Mouse (Mus musculus): ENCODE results near the gene Gm49395. TPM values are rescaled to one million over a fixed set of nuclear protein-coding genes. Genes with fewer than 3 reads are reported as not detected.
A peak's percentile ranks its signal among the peaks of the same experiment; 100 is the strongest.

Gene Gm49395
- total RNA-seq, 2 experiments from 2014 or later: 3.0 to 4.6 TPM

- intact Hi-C loops (cut with DNase I; ENCODE audit: low total_unique reads): no loop called here
- DNase-seq: no peak
Observed at GRCm38 (mm10) chr13:115100381-115101177, 1.1 kb downstream of the Gm49395 start.

DNA sequence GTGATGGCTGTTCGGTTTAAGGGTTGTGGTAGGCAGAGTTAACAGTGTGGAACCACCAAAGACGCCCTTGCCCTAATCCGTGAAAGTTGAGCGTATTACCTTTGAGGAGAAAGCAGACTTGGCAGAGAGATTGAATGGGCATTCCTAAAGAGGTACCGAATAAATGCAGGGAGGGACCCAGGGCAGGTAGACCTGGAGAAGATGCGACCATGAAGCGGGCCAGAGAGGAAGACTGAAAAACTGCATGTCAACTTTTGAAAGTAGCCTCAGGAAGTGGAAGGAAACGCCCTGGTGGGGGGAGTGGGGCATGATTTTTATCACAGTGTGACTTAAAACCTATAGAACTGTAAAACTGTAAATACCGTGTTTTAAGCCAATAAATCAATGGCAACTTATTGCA is 2.3 kb downstream of the Gm49395 start:
- no peak for DNase-seq
- intact Hi-C loops (cut with DNase I; ENCODE audit: low total_unique reads): no loop called here

DNA sequence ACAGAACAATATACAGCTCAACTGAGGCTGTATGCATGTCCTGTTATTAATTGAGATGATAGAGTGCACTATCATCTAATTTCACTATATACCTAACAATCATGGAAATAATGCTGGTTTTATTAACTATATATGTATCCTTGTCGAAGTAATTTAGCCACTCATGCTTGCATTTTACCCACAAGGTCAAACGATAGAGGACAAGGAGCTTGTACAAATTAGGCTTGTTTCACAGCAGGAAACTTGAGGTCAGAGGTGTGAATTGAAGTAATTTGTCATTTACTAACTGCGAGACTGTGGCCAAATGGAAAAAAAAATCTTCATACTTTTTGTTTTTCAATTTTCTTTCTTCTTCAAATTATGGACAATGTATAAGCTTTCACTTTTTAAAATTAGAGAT is 3.5 kb downstream of the Gm49395 start:
- intact Hi-C loops (cut with DNase I; ENCODE audit: low total_unique reads): no loop called here
- DNase-seq: no peak

GRCm38 (mm10) chr13:115096965-115097364 is 4.8 kb downstream of the Gm49395 start:
- DNase-seq: no peak
- intact Hi-C loops (cut with DNase I; ENCODE audit: low total_unique reads): no loop called here

DNA sequence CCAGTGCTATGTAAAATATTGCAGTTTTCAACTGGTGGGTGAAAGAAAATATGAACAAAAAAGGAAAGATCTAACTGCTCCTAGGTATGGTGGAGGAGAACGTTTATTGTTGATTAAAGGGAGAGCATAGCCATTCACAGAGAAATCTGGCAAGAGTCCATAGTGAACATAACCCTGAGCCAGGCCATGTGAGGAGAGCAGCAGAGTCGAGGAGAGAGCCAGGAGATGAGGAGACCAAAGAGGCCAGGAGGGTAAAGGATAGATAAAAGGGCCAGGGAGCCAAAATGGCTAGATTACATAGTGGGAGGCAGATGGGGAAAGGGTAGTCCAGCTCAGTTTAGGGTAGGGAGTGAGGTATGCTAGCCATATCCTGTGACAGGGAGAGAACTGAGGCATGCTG is 5.5 kb downstream of the Gm49395 start:
- intact Hi-C loops (cut with DNase I; ENCODE audit: low total_unique reads): no loop called here
- DNase-seq: no peak

DNA sequence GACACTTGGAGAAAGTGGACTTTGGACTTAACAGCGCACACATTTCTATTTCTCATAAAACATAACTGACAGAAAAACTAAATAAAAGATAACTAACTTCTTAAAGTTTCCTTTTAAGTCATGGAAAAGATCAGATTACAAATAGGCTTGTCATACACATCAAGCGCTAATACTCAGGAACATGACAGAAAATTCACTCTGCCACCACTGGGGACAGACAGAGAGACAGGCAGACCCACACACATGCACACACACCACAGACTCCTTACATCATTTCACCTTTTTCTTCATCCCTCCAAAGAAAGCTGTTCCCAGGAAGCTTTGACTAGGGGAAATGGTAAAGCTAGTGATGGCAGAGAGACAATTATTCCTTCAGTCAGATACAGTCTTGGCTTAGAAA is 6.3 kb downstream of the Gm49395 start:
- intact Hi-C loops (cut with DNase I; ENCODE audit: low total_unique reads): no loop called here
- no peak for DNase-seq

- intact Hi-C loops (cut with DNase I; ENCODE audit: low total_unique reads): no loop called here
- DNase-seq: no peak
Observed at GRCm38 (mm10) chr13:115091511-115091910, 10.2 kb downstream of the Gm49395 start.

- no peak for DNase-seq
- intact Hi-C loops (cut with DNase I; ENCODE audit: low total_unique reads): no loop called here
Observed at GRCm38 (mm10) chr13:115090977-115091445, 10.7 kb downstream of the Gm49395 start.

DNA sequence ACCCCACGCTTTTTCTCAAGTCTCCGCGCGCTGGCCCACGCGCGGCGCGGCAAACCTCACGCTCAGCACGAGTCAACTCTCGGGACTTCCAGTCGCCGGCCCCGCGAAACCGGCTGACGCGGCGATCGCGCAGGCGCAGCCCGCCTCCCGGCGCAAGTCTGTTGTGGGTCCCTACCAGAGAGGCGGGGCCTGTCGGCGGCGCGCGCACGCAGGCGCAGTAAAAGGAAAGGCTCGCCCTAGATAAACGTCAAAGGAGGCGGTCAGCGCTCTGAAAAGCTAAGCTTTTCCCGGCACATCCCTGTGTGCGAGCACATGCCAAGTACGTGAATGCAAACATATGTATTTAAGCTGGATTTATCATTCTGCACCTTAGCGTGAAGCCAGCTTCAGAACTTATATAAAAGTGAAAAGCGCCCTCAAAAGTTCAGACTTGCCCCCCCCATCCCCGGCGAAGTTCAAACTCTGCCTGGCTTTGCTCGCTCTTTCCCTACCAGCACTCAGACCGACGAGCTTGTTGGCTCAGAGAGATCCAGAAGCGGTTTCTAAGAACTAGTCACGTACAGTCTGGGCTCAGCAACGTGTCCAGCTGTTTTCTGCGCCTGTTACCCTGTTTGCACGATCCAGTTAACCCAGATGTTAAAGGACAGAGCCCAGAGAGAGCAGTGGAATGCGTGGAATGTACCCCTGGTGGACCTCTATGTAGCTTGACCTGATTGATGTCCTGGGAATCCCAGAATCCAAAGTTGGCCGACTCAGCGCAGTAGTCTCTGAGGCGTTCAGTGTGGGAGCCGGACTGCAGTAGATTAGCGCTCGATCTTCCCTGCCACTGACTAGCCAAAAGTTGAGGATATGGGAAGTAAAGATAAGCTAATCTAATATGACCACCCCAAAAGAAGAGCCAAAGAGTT is 11.4 kb downstream of the Gm49395 start, which contains the start of gene Pelo:
Pelo (minus strand) TSS at position 118 of the 908 bp plus-strand sequence.
- intact Hi-C loops (cut with DNase I; ENCODE audit: low total_unique reads): no loop called here
- peak; percentile 96 for DNase-seq

DNA sequence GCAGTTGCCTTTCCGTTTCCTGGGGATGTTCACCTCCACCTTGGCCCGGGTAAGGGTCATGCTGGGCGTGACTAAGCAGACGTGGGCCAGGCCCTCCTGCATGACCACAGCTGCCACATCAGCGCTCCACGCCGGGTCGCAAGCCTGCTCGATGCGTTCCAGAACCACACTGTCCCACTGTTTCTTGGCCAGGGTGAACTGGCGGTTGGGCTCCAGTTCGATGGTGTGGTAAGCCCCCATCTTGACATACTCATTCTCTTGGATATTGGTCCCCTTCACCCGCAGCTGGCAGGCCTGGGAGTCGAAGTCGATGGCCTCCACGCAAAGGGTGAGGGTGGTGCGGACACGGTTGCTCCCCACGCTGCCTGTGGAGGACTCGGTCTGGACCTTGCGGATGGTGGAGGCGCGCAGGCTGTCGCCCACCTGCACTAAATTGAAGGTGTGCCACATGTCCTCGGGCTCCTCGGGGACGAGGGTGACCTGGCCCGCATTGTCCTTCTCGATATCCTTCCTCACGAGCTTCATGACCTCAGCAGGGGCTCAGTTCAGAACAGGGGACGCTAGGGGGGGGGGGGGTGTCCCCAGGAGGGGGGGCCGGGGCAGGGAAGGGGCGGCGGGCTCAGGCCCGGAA is 12.2 kb downstream of the Gm49395 start:
- intact Hi-C loops (cut with DNase I; ENCODE audit: low total_unique reads): no loop called here
- peak; percentile 29 for DNase-seq

GRCm38 (mm10) chr13:115089020-115089394 is 12.7 kb downstream of the Gm49395 start:
- DNase-seq: no peak
- intact Hi-C loops (cut with DNase I; ENCODE audit: low total_unique reads): no loop called here

DNA sequence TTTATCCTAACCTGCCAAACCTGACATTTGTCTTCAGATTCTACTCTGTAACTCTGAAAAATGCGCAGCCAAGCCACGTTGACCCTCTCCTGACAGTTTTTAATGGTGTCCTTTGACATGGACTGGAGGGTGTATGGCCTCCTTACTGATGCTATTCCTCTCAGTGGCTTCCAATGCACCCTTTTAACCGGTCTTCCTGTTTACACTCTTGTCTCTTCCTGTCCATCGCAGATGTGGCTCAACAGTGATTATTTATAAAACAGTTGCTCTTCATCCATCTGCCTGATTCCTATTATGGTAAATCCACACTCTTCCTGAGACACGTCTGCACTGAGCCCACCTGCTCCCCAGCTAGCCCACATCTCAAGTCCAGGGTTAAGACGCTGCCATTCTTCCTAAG is 15.7 kb downstream of the Gm49395 start:
- no peak for DNase-seq
- intact Hi-C loops (cut with DNase I; ENCODE audit: low total_unique reads): no loop called here

DNA sequence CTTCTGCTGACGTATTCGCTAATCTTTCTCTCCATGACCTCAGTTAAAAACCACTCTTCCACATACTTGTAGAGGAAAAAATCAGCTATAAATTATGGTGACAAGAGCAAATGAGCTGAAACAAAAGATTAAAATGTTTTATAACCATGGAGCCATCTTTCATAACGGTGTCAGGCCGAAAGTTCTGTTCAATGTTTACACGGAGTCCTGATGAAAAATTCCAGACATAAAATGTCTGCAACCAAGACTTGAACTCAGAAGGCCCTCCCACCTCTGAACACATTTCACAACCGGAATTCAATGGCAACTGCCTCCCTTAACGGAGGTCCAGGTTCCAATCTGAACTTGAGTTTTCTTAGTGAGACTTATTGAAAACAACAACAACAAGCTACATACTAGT is 19.4 kb downstream of the Gm49395 start:
- no peak for DNase-seq

DNA sequence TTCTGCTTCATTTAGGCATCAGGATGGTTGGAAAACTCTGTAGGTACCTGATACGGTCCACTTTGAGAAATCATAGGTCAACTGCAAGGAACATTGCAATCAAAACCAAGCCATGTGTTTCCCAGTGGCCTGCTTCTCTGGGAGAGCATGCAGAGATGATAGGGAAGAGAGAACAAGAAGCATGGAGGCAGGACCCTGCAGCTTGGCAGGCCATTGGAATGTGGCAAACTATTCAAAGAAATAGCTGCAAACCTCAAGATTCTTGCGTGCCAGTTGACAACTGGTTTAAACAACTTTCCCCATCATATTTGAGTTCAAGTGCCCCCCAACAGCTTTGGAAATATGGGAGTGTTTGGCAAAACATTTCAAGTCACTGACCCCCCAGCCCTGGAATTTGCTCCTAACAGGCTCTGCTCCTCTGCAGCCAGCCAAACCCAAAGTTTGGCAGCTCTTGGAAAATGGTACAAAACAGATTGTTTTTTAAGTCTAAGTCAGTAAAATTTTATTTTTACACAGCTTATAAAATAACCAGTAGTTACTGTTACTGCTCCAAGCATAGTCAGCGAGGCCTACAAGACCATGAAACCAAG is 21.6 kb downstream of the Gm49395 start:
- intact Hi-C loops (cut with DNase I; ENCODE audit: low total_unique reads): no loop called here
- no peak for DNase-seq

More for the DNA sequence above, 19.4 kb downstream of the Gm49395 start:
- intact Hi-C loops (cut with DNase I; ENCODE audit: low total_unique reads): no loop called here

DNA sequence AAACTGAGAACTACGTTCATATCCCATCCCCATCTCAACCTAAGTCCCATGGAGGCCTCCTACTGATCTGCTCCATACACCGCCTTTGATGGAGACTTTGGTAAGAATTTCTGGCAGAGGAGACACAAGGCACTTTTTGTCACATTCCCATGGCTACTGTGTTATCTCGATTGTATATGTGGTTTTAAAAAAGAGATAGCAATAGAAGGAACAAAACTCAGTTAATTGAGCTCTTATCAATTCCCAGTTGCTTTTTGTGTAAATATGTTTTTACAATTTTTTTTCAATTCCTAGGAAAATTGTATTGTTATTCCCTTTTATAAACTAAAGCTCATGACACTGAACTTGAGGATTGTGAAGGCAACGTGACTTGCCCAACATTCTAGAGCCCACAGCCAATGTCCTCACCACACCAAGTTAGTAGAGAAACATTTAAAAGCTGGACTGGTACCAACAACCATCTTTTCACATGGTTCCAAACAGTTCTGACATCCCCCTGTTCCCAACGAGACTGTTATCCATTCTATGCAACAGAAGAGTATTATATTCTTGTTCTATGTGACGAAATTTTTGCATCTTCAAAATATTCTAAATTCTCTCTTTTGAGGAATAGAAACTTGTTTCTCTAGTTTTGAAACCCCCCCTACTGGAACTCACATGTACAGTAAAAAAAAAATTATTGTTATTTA is 22.6 kb downstream of the Gm49395 start:
- no peak for DNase-seq
- intact Hi-C loops (cut with DNase I; ENCODE audit: low total_unique reads): no loop called here

- intact Hi-C loops (cut with DNase I; ENCODE audit: low total_unique reads): no loop called here
- DNase-seq: no peak
Observed at GRCm38 (mm10) chr13:115077346-115078134, 24.2 kb downstream of the Gm49395 start.

DNA sequence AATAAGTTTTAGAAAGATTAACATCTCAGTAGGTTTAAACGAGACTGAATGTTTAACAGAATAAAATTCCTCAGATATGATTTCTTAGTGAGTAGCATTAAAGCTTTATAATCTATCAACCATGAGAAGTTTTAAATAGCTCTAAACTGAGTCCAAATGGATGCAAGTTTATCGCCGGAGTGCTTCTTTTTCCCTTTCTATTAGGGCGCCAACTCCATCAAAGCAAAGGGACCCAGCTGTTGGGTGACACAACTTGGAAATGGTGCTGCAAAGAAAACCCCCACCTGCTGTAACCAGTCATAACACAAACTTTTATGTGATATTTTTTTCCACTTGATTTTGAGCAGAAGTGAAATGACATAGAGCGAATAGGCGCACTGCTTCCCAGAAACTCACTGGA is 29.3 kb downstream of the Gm49395 start:
- DNase-seq: no peak
- intact Hi-C loops (cut with DNase I; ENCODE audit: low total_unique reads): no loop called here

DNA sequence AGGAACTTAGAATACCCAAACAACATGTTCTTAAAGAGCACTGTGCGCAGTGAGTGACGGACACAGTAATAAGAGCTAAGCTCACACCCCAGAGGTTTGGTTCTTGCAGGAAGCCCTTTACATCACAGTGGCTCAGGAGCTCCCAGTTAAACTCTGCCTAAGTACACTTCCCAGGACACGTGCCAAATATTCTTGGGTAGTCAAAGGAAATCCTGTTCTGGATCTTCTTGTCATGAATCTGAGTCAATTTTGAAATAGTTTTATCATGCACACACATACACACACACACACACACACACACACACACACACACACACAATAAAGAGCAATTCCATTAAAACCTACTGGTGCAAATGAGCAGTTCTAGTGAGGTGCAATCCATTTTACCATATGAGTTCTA is 30.3 kb downstream of the Gm49395 start:
- no peak for DNase-seq
- intact Hi-C loops (cut with DNase I; ENCODE audit: low total_unique reads): no loop called here

All from gastrocnemius, postnatal 14 days (tissue).